Mouse (Mus musculus) megakaryocyte, embryonic 14.5 days (primary cell): ENCODE data around the gene Tex14. TPM values are rescaled to one million over a fixed set of nuclear protein-coding genes. Genes with fewer than 3 reads are reported as not detected.
"Not testable (repeated sequence)": the region's sequence is repeated elsewhere in the genome, so short reads cannot be mapped to it uniquely, and the experiment has no call there.

Experiments
- H3K27me3 ChIP-seq: replicated peaks from 2 replicates; pipeline ENCODE3; 2012; ENCODE audit warnings: inconsistent platforms
- H3K36me3 ChIP-seq: replicated peaks from 2 replicates; pipeline ENCODE3; 2012; ENCODE audit warnings: low read length, inconsistent platforms, mixed read lengths
- H3K4me1 ChIP-seq: 2 replicates; pipeline ENCODE4 v1.6.1; 2012; ENCODE audit warnings: inconsistent platforms
- H3K4me3 ChIP-seq: replicated peaks from 2 replicates; pipeline ENCODE3; 2012; ENCODE audit warnings: moderate library complexity, mild to moderate bottlenecking, inconsistent platforms
- H3K9me3 ChIP-seq: 2 replicates; pipeline ENCODE4 v1.6.1; 2012; ENCODE audit warnings: inconsistent platforms
- FLI1 ChIP-seq: IDR thresholded peaks from 2 replicates; pipeline ENCODE4 v1.6.1; 2012; ENCODE audit warnings: low read length, inconsistent platforms, mixed read lengths
- GATA1 ChIP-seq: IDR thresholded peaks from 3 replicates; pipeline ENCODE4 v1.6.1; 2012; ENCODE audit warnings: mixed read lengths, low read length, inconsistent platforms, borderline replicate concordance
- polyA plus RNA-seq: library from polyadenylated mRNA; stranded (reverse); fragments of >175 nt; gene quantifications from 2 replicates; pipeline ENCODE4 v1.2.3, GENCODE M21; 2012; ENCODE audit warnings: low replicate concordance; ENCODE audit not compliant: insufficient read depth

Gene Tex14
- polyA plus RNA-seq, 1 experiment = not detected

GRCm38 (mm10) chr11:87455984-87456383, 51.1 kb downstream of the Tex14 start:
- Histone ChIP-seq H3K27me3 (no peaks in the 10 kb centered on the region), H3K4me1 (peaks cover 28% of the 10 kb centered on the region), H3K4me3 (no peak overlapping the region), H3K36me3 (no peaks in the 10 kb centered on the region), H3K9me3 (no peaks in the 10 kb centered on the region)
- TF ChIP-seq GATA1 (no peak), FLI1 (no peak)

- H3K27me3 ChIP-seq = no peaks in the 10 kb centered on the region
- no peaks in the 10 kb centered on the region for H3K36me3 ChIP-seq
- TF ChIP-seq GATA1 (no peak), FLI1 (no peak)
- peak overlapping the region; percentile 14 for H3K4me3 ChIP-seq
- H3K9me3 ChIP-seq = no peaks in the 10 kb centered on the region
- peaks cover 29% of the 10 kb centered on the region for H3K4me1 ChIP-seq
These were observed 55.7 kb downstream of the Tex14 start for GRCm38 (mm10) chr11:87460566-87460965.

- H3K27me3 ChIP-seq, H3K36me3 ChIP-seq, H3K9me3 ChIP-seq: not testable (repeated sequence)
- H3K4me3 ChIP-seq = peak overlapping the region; percentile 86
- H3K4me1 ChIP-seq = peaks cover 35% of the 10 kb centered on the region
These were observed 57.1 kb downstream of the Tex14 start for GRCm38 (mm10) chr11:87461780-87462460.

GRCm38 (mm10) chr11:87462461-87463242, 57.8 kb downstream of the Tex14 start:
- Histone ChIP-seq H3K9me3 (no peaks in the 10 kb centered on the region), H3K4me1 (peaks cover 36% of the 10 kb centered on the region), H3K27me3 (no peaks in the 10 kb centered on the region), H3K4me3 (peak overlapping the region; percentile 82), H3K36me3 (no peaks in the 10 kb centered on the region)
- TF ChIP-seq FLI1 (no peak), GATA1 (no peak)

GRCm38 (mm10) chr11:87463243-87463540, 58.3 kb downstream of the Tex14 start:
- H3K4me1 ChIP-seq = peaks cover 42% of the 10 kb centered on the region
- no peak for TF ChIP-seq GATA1
- no peak for TF ChIP-seq FLI1
- H3K9me3 ChIP-seq = no peaks in the 10 kb centered on the region
- H3K27me3 ChIP-seq = no peaks in the 10 kb centered on the region
- H3K36me3 ChIP-seq = no peaks in the 10 kb centered on the region
- no peak overlapping the region for H3K4me3 ChIP-seq

- not testable (repeated sequence) for H3K4me3 ChIP-seq, H3K27me3 ChIP-seq, H3K36me3 ChIP-seq, H3K9me3 ChIP-seq
- peaks cover 49% of the 10 kb centered on the region for H3K4me1 ChIP-seq
These were observed 59.0 kb downstream of the Tex14 start for GRCm38 (mm10) chr11:87463792-87464430.

- Histone ChIP-seq H3K9me3 (no peaks in the 10 kb centered on the region), H3K36me3 (no peaks in the 10 kb centered on the region), H3K4me3 (no peak overlapping the region), H3K4me1 (peaks cover 51% of the 10 kb centered on the region), H3K27me3 (no peaks in the 10 kb centered on the region)
- TF ChIP-seq FLI1 = no peak
- TF ChIP-seq GATA1 = no peak
These were observed 61.2 kb downstream of the Tex14 start for GRCm38 (mm10) chr11:87465990-87466593.

- TF ChIP-seq GATA1 (no peak), FLI1 (no peak)
- peak overlapping the region; percentile 59 for H3K4me3 ChIP-seq
- no peaks in the 10 kb centered on the region for H3K9me3 ChIP-seq
- no peaks in the 10 kb centered on the region for H3K36me3 ChIP-seq
- H3K27me3 ChIP-seq = no peaks in the 10 kb centered on the region
- peaks cover 46% of the 10 kb centered on the region for H3K4me1 ChIP-seq
These were observed 62.8 kb downstream of the Tex14 start for GRCm38 (mm10) chr11:87467491-87468277.

- TF ChIP-seq GATA1 (no peak), FLI1 (no peak)
- Histone ChIP-seq H3K4me3 (no peak overlapping the region), H3K27me3 (no peaks in the 10 kb centered on the region), H3K4me1 (peaks cover 49% of the 10 kb centered on the region), H3K36me3 (no peaks in the 10 kb centered on the region), H3K9me3 (no peaks in the 10 kb centered on the region)
These were observed 63.4 kb downstream of the Tex14 start for GRCm38 (mm10) chr11:87468278-87468655.
